Mouse (Mus musculus) T-cell, adult 2 months (primary cell): ENCODE results near the gene Sv2c.
A peak's percentile ranks its signal among the peaks of the same experiment; 100 is the strongest.
"Not testable (repeated sequence)": the region's sequence is repeated elsewhere in the genome, so short reads cannot be mapped to it uniquely, and the experiment has no call there.

Experiments used
- DNase-seq: peaks from one replicate; pipeline ENCODE4 v3.0.0; 2022; ENCODE audit warnings: low spot score

The Sv2c gene

GRCm38 (mm10) chr13:95968031-95968430, 164.3 kb downstream of the Sv2c start:
- DNase-seq, result not testable (repeated sequence)

GRCm38 (mm10) chr13:95966791-95967190, 165.6 kb downstream of the Sv2c start:
- DNase-seq, result no peak

- no peak for DNase-seq
Measured at GRCm38 (mm10) chr13:95965596-95965995, 166.8 kb downstream of the Sv2c start.

- DNase-seq, result no peak
Measured at GRCm38 (mm10) chr13:95965162-95965561, 167.2 kb downstream of the Sv2c start.

- DNase-seq, result peak; percentile 82
Measured at GRCm38 (mm10) chr13:95964226-95964625, 168.2 kb downstream of the Sv2c start.

- peak; percentile 22 for DNase-seq
Measured at GRCm38 (mm10) chr13:95963671-95964070, 168.7 kb downstream of the Sv2c start.

- DNase-seq, result peak; percentile 53
Measured at GRCm38 (mm10) chr13:95961905-95962304, 170.5 kb downstream of the Sv2c start.

GRCm38 (mm10) chr13:95961191-95961791, 171.1 kb downstream of the Sv2c start:
- DNase-seq, result peak; percentile 56

- peak; percentile 79 for DNase-seq
Measured at GRCm38 (mm10) chr13:95960477-95961185, 171.7 kb downstream of the Sv2c start.

GRCm38 (mm10) chr13:95959651-95960476, 172.5 kb downstream of the Sv2c start:
- DNase-seq, result peak; percentile 15

- no peak for DNase-seq
Measured at GRCm38 (mm10) chr13:95957134-95957533, 175.2 kb downstream of the Sv2c start.

GRCm38 (mm10) chr13:95956327-95956781, 176.0 kb downstream of the Sv2c start:
- peak; percentile 57 for DNase-seq

- no peak for DNase-seq
Measured at GRCm38 (mm10) chr13:95955204-95955603, 177.2 kb downstream of the Sv2c start.

GRCm38 (mm10) chr13:95953636-95954035, 178.7 kb downstream of the Sv2c start:
- DNase-seq, result no peak

GRCm38 (mm10) chr13:95952263-95952662, 180.1 kb downstream of the Sv2c start:
- no peak for DNase-seq

GRCm38 (mm10) chr13:95951098-95951894, 181.1 kb downstream of the Sv2c start:
- DNase-seq, result peak; percentile 61

GRCm38 (mm10) chr13:95950434-95951091, 181.8 kb downstream of the Sv2c start:
- no peak for DNase-seq

- no peak for DNase-seq
Measured at GRCm38 (mm10) chr13:95949356-95949755, 183.0 kb downstream of the Sv2c start.

- no peak for DNase-seq
Measured at GRCm38 (mm10) chr13:95948821-95949220, 183.6 kb downstream of the Sv2c start.

- no peak for DNase-seq
Measured at GRCm38 (mm10) chr13:95948394-95948793, 184.0 kb downstream of the Sv2c start.

GRCm38 (mm10) chr13:95945937-95946507, 186.4 kb downstream of the Sv2c start:
- DNase-seq, result no peak
